Mouse (Mus musculus) embryonic fibroblast, embryonic 13.5 days (primary cell): Measurements from ENCODE around the gene Itgb7. TPM values are rescaled to one million over a fixed set of nuclear protein-coding genes. Genes with fewer than 3 reads are reported as not detected.

Experiments used
- H3K27ac ChIP-seq: 2 replicates; pipeline ENCODE4 v1.5.1; 2012; ENCODE audit warnings: low read length, control low read depth, inconsistent platforms; ENCODE audit not compliant: insufficient read depth
- H3K4me1 ChIP-seq: 2 replicates; pipeline ENCODE4 v1.6.1; 2011; ENCODE audit warnings: low read length; ENCODE audit not compliant: control insufficient read depth, insufficient read depth
- H3K4me3 ChIP-seq: 2 replicates; pipeline ENCODE4 v1.5.1; 2011; ENCODE audit warnings: mild to moderate bottlenecking, control low read depth, low read length; ENCODE audit not compliant: insufficient read depth
- CTCF ChIP-seq: IDR thresholded peaks from 2 replicates; pipeline ENCODE4 v1.5.1; 2011; ENCODE audit warnings: mild to moderate bottlenecking, control low read depth, low read length, moderate library complexity, borderline replicate concordance; ENCODE audit not compliant: insufficient read depth
- POLR2A ChIP-seq: IDR thresholded peaks from 2 replicates; pipeline ENCODE4 v1.6.1; 2011; ENCODE audit warnings: low read depth, mild to moderate bottlenecking, control low read depth, low read length, moderate library complexity
- polyA plus RNA-seq: library from polyadenylated mRNA; stranded (reverse); fragments of >200 nt; gene quantifications from 2 replicates; pipeline ENCODE4 v1.2.4, GENCODE M21; 2011; ENCODE audit warnings: low read depth; ENCODE audit not compliant: missing spikeins, insufficient read length

Itgb7 gene
- polyA plus RNA-seq, 1 experiment: 0.51 TPM

DNA sequence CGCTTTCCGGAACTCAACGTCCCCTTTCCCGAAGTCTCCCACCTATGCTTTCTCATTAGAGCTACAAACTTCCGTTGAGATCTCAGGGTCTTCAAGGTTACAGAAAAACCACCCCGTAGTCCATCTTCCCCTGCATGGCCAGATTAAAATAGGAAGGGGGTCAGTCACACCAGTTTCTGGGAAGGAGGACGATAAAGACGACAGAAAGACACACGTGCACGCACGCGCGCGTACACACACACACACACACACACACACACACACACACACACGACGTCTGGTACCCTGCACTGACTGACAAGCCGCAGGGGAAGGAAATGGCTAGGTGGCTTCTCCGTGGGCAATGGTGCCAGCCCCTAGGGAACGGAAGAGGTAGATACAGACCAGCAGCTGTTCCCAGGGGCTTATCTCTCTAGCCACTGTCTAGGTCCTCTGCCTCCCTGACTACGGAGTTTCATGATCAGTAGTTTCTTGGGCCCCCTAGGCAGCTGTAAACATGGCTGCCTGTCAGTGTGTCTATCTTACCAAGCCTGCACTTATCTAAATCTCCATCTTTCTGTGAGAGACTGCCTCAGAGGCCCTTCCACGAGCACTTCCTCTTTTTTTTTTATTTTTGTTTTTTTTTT, 6.6 kb downstream of the Itgb7 start:
- Histone ChIP-seq H3K4me1 (peaks cover 4% of the 10 kb centered on the region; the same call in 1 of the 2 replicates), H3K27ac (no peak overlapping the region), H3K4me3 (peak overlapping the region; percentile 34)
- TF ChIP-seq CTCF (no peak), POLR2A (no peak)

DNA sequence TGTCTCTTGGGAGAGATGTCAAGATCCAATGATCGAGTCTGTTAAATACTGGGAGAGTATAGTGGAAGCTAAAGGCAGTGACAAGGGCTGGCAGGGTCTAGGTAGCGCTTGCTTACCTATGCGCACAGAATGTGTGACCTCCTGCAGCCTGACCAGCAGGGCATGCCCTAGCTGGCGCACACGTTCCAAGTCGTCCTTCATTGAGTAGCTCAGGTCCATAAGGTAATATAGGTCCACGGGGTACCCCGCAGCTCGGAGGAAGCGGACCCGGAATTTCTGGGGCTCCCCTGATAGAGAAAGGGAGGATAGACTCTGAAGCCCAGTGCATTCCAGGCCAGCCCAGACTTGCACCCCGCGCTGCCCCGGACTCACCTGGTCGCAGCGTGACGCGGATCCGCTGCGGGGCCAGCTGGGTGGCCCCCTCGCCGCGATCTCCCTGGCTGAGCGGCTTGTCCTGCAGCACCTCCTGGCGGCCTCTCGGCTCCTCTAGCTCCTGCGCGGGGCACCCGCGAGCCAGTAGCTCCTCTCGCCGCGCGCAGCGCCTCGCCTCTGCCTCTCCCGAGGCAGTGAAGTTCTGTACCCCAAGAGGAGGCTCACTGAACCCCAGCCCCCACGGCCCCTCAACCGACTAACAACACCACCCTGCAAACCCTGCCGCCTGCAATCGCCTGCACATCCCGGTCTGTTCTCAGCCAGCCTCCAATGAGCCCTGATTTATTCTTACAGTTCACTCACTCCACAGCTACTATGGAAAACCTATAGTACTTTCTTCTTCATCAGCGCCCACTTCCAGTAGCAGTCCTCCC, 7.4 kb downstream of the Itgb7 start:
- Histone ChIP-seq H3K4me3 (peak overlapping the region; percentile 34), H3K4me1 (peaks cover 4% of the 10 kb centered on the region; the same call in 1 of the 2 replicates), H3K27ac (no peak overlapping the region)
- TF ChIP-seq CTCF (peak; percentile 68), POLR2A (no peak)

DNA sequence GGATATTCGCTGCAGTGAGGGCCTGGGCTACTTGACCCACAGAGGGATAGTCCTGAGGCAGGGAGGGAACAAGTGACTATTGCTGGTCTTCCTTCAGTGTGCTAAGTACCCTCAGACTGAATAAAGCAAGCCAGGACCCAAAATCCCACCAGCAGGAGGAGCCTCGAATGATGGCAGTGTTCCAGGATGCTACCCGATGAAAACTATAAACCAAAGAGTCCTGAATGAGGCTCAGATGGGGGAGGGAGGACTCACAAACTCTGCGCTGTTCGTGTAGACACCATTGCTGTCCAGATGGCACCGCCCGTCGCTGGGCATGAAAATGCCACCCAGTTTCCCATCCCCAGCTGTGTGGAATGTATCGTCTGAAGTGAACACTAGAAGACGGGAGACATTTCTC, 9.4 kb downstream of the Itgb7 start:
- Histone ChIP-seq H3K4me3 (no peak overlapping the region), H3K4me1 (peaks cover 4% of the 10 kb centered on the region; the same call in 1 of the 2 replicates), H3K27ac (no peak overlapping the region)
- TF ChIP-seq CTCF (no peak), POLR2A (no peak)

DNA sequence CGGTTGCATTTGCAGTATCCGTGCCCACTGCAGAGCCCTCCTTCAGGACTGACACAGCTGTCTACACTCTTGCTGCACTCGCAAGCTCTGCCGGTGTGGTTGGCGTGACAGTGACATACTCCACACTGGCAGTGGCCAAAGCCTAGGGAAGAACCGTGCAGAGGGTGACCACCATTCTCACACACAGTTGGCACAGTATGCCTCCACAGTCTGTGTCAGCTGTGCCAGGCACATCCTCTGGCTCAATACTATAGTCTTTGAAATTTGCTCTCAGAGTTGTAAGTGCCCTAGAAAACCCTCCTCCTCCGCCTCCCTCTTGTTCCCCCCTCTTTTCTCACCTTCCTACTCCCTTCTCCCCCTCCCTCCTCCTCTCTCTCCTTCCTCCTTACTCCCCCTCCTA, 14.4 kb downstream of the Itgb7 start:
- Histone ChIP-seq H3K4me1 (no peaks in the 10 kb centered on the region), H3K4me3 (no peak overlapping the region), H3K27ac (no peak overlapping the region)
- no peak for TF ChIP-seq CTCF
- TF ChIP-seq POLR2A: no peak

DNA sequence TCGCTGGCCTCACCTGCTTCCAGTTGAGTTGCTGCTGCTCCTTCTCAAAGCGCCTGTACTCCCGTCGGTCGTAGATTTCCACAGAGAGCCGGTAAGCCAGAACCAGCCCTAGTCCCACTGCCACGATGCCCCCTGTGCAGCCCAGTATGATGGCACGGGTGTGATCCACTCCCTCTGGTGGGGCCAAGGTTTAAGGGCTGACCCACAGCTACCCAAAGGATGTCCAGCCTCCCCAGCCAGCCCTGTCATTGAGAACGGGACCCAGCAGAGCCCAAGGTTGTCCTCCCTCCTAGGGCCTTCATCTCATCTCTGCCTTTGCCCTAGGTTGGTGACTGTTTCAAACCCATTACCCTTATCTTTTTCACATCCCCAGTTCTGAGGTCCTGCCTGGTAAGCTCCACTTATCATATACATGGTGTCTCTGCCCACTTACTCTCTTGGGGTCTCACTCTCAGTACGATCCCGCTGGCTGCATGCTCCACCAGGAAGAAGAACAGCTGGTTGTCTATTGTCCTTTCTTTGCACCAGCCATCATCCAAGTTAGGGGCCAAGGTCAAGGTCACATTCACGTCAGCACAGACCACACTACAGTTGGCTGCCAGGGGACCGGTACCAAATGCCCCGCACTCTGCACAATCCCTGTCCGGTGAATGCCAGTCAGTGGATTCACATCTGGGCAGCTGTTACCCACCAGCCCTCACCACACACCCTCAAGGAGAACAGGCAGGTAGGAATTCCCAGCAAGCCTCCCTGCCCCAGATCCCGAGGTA, 15.1 kb downstream of the Itgb7 start:
- Histone ChIP-seq H3K4me1 (no peaks in the 10 kb centered on the region), H3K4me3 (no peak overlapping the region), H3K27ac (no peak overlapping the region)
- TF ChIP-seq CTCF (no peak), POLR2A (no peak)

DNA sequence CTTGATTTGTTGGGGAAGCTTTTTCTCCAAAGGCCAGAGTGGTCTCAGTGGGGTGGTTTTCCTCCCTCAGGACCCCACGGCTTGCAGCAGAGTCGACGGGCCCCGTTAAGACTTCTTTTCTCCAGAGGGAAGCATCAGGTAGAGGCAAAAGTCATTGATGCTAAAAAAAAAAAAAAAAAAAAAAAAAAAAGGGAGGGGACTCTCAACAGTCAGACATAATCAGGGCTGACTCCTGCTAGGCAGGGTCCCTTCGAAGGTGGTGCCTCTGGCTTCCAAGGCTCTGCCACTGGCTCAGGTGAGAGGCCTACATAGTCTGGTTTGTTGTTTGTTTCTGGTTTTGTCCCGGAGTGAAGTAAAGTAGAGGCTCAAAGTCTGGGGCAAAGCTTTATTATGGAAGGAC, 16.1 kb downstream of the Itgb7 start:
- no peak for TF ChIP-seq POLR2A
- TF ChIP-seq CTCF: no peak
- Histone ChIP-seq H3K27ac (no peak overlapping the region), H3K4me3 (no peak overlapping the region), H3K4me1 (no peaks in the 10 kb centered on the region)

DNA sequence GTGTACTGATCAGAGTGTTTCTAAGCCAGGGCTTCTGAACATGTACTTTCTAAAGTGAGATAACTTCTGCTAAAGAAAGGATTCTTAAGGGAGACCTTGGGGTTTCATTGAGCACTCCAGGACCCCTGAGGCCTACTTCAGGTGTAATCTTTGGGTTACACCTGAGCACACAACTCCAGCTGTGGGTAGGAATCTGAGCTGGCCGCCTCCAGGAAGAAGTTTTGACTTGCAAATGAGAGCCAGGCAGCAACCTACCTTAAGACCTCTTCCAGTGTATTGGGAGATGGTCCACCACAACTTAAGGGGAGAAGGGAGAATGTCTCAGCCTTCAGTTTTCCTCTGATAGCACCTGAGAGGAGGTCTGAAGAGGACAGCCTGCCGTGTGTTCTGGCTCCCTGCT, 17.6 kb downstream of the Itgb7 start:
- H3K4me1 ChIP-seq: no peaks in the 10 kb centered on the region
- H3K27ac ChIP-seq: no peak overlapping the region
- TF ChIP-seq CTCF (no peak), POLR2A (no peak)
- H3K4me3 ChIP-seq: no peak overlapping the region

DNA sequence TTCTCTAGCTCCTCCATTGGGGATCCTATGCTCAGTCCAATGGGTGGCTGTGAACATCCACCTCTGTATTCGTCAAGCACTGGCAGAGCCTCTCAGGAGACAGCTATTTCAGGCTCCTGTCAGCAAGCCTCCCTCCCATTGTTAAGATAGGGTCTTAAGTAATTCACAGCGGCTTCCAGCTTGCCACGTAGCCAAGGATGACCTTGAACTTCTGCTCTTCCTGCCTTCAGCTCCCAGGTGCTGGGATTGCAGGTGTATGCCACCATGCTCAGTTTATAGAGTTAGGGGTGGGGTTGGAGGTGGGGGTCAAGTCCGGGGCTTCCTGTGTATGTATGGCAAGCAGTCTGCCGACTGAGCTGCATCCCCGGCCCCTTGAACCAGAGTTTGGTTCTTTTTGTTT, 19.8 kb downstream of the Itgb7 start:
- H3K27ac ChIP-seq: no peak overlapping the region
- TF ChIP-seq CTCF: no peak
- no peak for TF ChIP-seq POLR2A
- peaks cover 2% of the 10 kb centered on the region; the same call in 1 of the 2 replicates for H3K4me1 ChIP-seq
- H3K4me3 ChIP-seq: no peak overlapping the region

DNA sequence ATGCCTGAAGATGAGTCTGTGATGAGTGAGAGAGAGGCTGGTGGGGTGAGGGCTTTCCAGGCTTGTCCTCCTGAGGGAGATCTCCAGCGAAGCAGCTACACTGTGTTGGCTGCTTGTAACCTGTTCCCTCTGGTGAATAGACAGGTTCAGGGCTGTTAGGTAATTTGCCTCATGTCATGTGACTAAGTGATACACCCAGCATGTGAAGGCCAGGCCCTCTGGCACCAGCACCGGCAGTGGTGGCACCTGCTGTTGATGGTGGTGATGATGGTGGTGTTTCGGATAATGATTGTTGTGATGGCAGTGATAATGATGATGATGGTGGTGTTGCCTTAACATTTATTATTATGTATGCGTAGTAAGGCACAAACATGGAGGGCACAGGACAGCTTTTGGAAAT, 20.9 kb downstream of the Itgb7 start:
- H3K4me3 ChIP-seq: no peak overlapping the region
- H3K4me1 ChIP-seq: peaks cover 2% of the 10 kb centered on the region; the same call in 1 of the 2 replicates
- H3K27ac ChIP-seq: no peak overlapping the region
- no peak for TF ChIP-seq POLR2A
- no peak for TF ChIP-seq CTCF
